Mouse (Mus musculus): Measurements from ENCODE around the gene Lypla2.

The Lypla2 gene

GRCm38 (mm10) chr4:135972911-135973811 is 735 bp upstream of the Lypla2 start:
- DNase-seq (ENCODE audit: low spot score): no peak

GRCm38 (mm10) chr4:135971805-135972555 is 446 bp downstream of the Lypla2 start:
- DNase-seq (ENCODE audit: low spot score): no peak

GRCm38 (mm10) chr4:135970585-135970984 is 1.8 kb downstream of the Lypla2 start:
- DNase-seq (ENCODE audit: low spot score): no peak

GRCm38 (mm10) chr4:135969070-135969750 is 3.2 kb downstream of the Lypla2 start:
- DNase-seq (ENCODE audit: low spot score): no peak

- DNase-seq (ENCODE audit: low spot score): no peak
Observed at GRCm38 (mm10) chr4:135968271-135968869, 4.1 kb downstream of the Lypla2 start.

GRCm38 (mm10) chr4:135967086-135967760 is 5.2 kb downstream of the Lypla2 start:
- DNase-seq (ENCODE audit: low spot score): no peak

- DNase-seq (ENCODE audit: low spot score): no peak
Observed at GRCm38 (mm10) chr4:135966283-135966682, 6.1 kb downstream of the Lypla2 start.

- DNase-seq (ENCODE audit: low spot score): no peak
Observed at GRCm38 (mm10) chr4:135965113-135965512, 7.3 kb downstream of the Lypla2 start.

GRCm38 (mm10) chr4:135964426-135964825 is 8.0 kb downstream of the Lypla2 start:
- no peak for DNase-seq (ENCODE audit: low spot score)

- DNase-seq (ENCODE audit: low spot score): peak; percentile 82
Observed at GRCm38 (mm10) chr4:135963457-135964193, 8.8 kb downstream of the Lypla2 start, which contains the start of gene Gale. Gale (plus strand) TSS chr4:135963727.

- DNase-seq (ENCODE audit: low spot score): no peak
Observed at GRCm38 (mm10) chr4:135962946-135963345, 9.5 kb downstream of the Lypla2 start.

- no peak for DNase-seq (ENCODE audit: low spot score)
Observed at GRCm38 (mm10) chr4:135962198-135962597, 10.2 kb downstream of the Lypla2 start.

- DNase-seq (ENCODE audit: low spot score): no peak
Observed at GRCm38 (mm10) chr4:135961709-135962108, 10.7 kb downstream of the Lypla2 start.

- DNase-seq (ENCODE audit: low spot score): no peak
Observed at GRCm38 (mm10) chr4:135960717-135961116, 11.7 kb downstream of the Lypla2 start.

- no peak for DNase-seq (ENCODE audit: low spot score)
Observed at GRCm38 (mm10) chr4:135958354-135958753, 14.1 kb downstream of the Lypla2 start.

GRCm38 (mm10) chr4:135955886-135956285 is 16.5 kb downstream of the Lypla2 start:
- DNase-seq (ENCODE audit: low spot score): no peak

GRCm38 (mm10) chr4:135954241-135954640 is 18.2 kb downstream of the Lypla2 start:
- peak; percentile 59 for DNase-seq (ENCODE audit: low spot score)

- DNase-seq (ENCODE audit: low spot score): no peak
Observed at GRCm38 (mm10) chr4:135953179-135953578, 19.2 kb downstream of the Lypla2 start.

- no peak for DNase-seq (ENCODE audit: low spot score)
Observed at GRCm38 (mm10) chr4:135951505-135951904, 20.9 kb downstream of the Lypla2 start.

- DNase-seq (ENCODE audit: low spot score): no peak
Observed at GRCm38 (mm10) chr4:135950365-135950764, 22.1 kb downstream of the Lypla2 start.

- no peak for DNase-seq (ENCODE audit: low spot score)
Observed at GRCm38 (mm10) chr4:135949911-135950310, 22.5 kb downstream of the Lypla2 start.

Data from urinary bladder, postnatal 10 days (tissue).